13 mouse cellular contexts compared by ENCODE assay signal in genomic region chr1:159538076-159538475, GRCm38 (mm10). TPM values are rescaled to one million over a fixed set of nuclear protein-coding genes. Genes with fewer than 3 reads are reported as not detected.
"Had no signal": no experiment of that assay in that cellular context is flagged by ENCODE, and none has a peak within 500 bp of the region (broad histone marks: within the 10 kb centered on the region; RNA-seq: fewer than 3 reads in every experiment).

No protein-coding gene starts in this region.

- DNase-seq: kidney, adult 8-10 months; kidney, postnatal 36 days; lung, postnatal 14 days; right cerebral cortex, postnatal 14 days; thymus, adult 2 months; thymus, postnatal 25 days had no signal

- H3K9me3 ChIP-seq: limb, embryonic 10.5 days; lung, embryonic 15.5 days; stomach, embryonic 15.5 days had no signal

- H3K27me3 ChIP-seq: lung, embryonic 15.5 days; stomach, embryonic 15.5 days had no signal

- ATAC-seq: intestine, postnatal 0 days had no signal

- H3K27ac ChIP-seq: kidney, postnatal 0 days; limb, embryonic 10.5 days; lung, embryonic 15.5 days; stomach, embryonic 15.5 days had no signal

- H3K4me2 ChIP-seq: liver, embryonic 11.5 days; lung, embryonic 15.5 days; stomach, embryonic 15.5 days had no signal

- H3K4me3 ChIP-seq: limb, embryonic 10.5 days; lung, embryonic 15.5 days; stomach, embryonic 15.5 days had no signal

- H3K36me3 ChIP-seq: limb, embryonic 10.5 days; lung, embryonic 15.5 days; stomach, embryonic 15.5 days had no signal

- H3K4me1 ChIP-seq: limb, embryonic 10.5 days; lung, embryonic 15.5 days; stomach, embryonic 15.5 days had no signal

- H3K9ac ChIP-seq: lung, embryonic 15.5 days; stomach, embryonic 15.5 days had no signal

RNA-seq across cellular contexts. Expression of gene Tnr, which starts 14.5 kb away (rescaled TPM):
- polyA plus RNA-seq: kidney, postnatal 0 days; limb, embryonic 10.5 days; spleen, adult 2 months had no signal
